8 mouse cellular contexts compared by ENCODE assay signal in the genomic region with DNA sequence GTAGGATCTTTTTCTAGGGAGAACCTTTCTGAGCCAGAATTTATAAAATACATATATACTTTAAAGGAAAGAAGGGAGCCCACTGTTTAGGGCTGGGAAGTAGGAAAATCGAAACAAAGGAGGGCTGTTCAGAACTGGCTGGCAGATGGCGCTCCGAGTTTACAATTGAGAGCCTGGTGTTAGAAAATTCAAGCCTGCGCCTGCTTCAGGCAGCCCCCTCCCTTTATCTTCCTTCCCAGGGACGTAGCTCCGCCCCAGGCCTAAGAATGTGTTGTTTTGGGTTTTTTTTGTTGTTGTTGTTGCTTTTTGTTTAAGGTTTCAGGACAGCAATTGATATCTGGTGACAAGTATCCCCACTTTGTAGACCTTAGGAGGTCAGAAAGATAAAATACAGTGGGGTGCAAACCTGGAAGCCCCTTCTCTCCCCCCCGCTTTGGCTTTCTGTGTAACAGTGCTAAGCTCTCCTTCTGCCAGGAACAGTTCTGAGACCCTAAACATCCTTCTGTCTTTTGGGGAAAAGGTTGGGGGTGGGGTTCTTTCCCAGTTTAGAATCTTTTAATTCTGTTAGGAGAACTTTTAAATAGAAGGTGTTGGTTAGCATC. TPM values are rescaled to one million over a fixed set of nuclear protein-coding genes. Genes with fewer than 3 reads are reported as not detected.
DNase-seq lines count a peak whose midpoint lies in the region; ATAC-seq and TF ChIP-seq lines count a peak whose summit lies in the region.

No protein-coding gene starts in this region.

- peaks cover 4% of the 10 kb centered on the region; the same call in 1 of the 2 replicates for H3K4me1 ChIP-seq in kidney, embryonic 14.5 days (ENCODE audit: control insufficient read depth, insufficient read depth, low read length)
- no peaks in the 10 kb centered on the region for H3K4me1 ChIP-seq in liver, postnatal 0 days (ENCODE audit: insufficient read depth)
- H3K4me1 ChIP-seq in neural tube, embryonic 14.5 days (ENCODE audit: control insufficient read depth, insufficient read depth, low read length) = no peaks in the 10 kb centered on the region

- TF ChIP-seq CTCF in liver, postnatal 0 days (IDR thresholded peaks at IDR 0.05; ENCODE audit: low read depth) = peak; percentile 72

- H3K9ac ChIP-seq in kidney, embryonic 14.5 days (ENCODE audit: low read depth, low read length) = no peak overlapping the region
- no peak overlapping the region for H3K9ac ChIP-seq in liver, postnatal 0 days (replicated peaks)
- H3K9ac ChIP-seq in neural tube, embryonic 14.5 days (replicated peaks; ENCODE audit: low read depth, low read length) = no peak overlapping the region

- ATAC-seq in kidney, embryonic 14.5 days (ENCODE audit: low FRiP score, low TSS enrichment) = peak; percentile 72
- ATAC-seq in liver, postnatal 0 days = no peak
- peak; percentile 81 for ATAC-seq in neural tube, embryonic 14.5 days (ENCODE audit: low read depth)

- DNase-seq in left cerebral cortex, adult 18-20 months (ENCODE audit: low spot score in 2 of 2) = peak; percentile 51 to 60
- DNase-seq in left cerebral cortex, adult 8-10 months (ENCODE audit: low spot score in 2 of 2) = no peak
- DNase-seq in adrenal gland, postnatal 25 days = peak; percentile 48
- DNase-seq in forelimb bud, embryonic 11.5 days (ENCODE audit: low read depth, low spot score) = peak; percentile 81
- DNase-seq in liver, postnatal 0 days = peak; percentile 54
- DNase-seq in ovary, postnatal 10 days (ENCODE audit: low spot score) = no peak

- H3K4me2 ChIP-seq in kidney, embryonic 14.5 days (replicated peaks; ENCODE audit: low read depth, low read length) = no peak overlapping the region
- no peak overlapping the region for H3K4me2 ChIP-seq in liver, postnatal 0 days (ENCODE audit: low read depth, low read length)
- no peak overlapping the region for H3K4me2 ChIP-seq in neural tube, embryonic 14.5 days (ENCODE audit: low read depth, low read length)

- H3K4me3 ChIP-seq in kidney, embryonic 14.5 days (ENCODE audit: low read length) = no peak overlapping the region
- H3K4me3 ChIP-seq in liver, postnatal 0 days (ENCODE audit: low read depth, low read length) = no peak overlapping the region
- no peak overlapping the region for H3K4me3 ChIP-seq in neural tube, embryonic 14.5 days (ENCODE audit: low read depth, low read length)

- 15% methylated on average over 7 of the region's 7 CpGs for WGBS in kidney, embryonic 14.5 days
- WGBS in liver, postnatal 0 days (ENCODE audit: insufficient replicate concordance) = 12% methylated on average over 7 of the region's 7 CpGs
- 12% methylated on average over 7 of the region's 7 CpGs for WGBS in neural tube, embryonic 14.5 days

- H3K9me3 ChIP-seq in kidney, embryonic 14.5 days (ENCODE audit: control insufficient read depth, low read length) = no peaks in the 10 kb centered on the region
- no peaks in the 10 kb centered on the region for H3K9me3 ChIP-seq in liver, postnatal 0 days (ENCODE audit: low read length)
- no peaks in the 10 kb centered on the region for H3K9me3 ChIP-seq in neural tube, embryonic 14.5 days (ENCODE audit: control insufficient read depth, low read length)

- no peaks in the 10 kb centered on the region for H3K27me3 ChIP-seq in kidney, embryonic 14.5 days (ENCODE audit: control insufficient read depth, insufficient read depth, low read length)
- H3K27me3 ChIP-seq in liver, postnatal 0 days (ENCODE audit: insufficient read depth, low read length) = no peaks in the 10 kb centered on the region
- H3K27me3 ChIP-seq in neural tube, embryonic 14.5 days (ENCODE audit: control insufficient read depth, insufficient read depth, low read length) = no peaks in the 10 kb centered on the region

- H3K36me3 ChIP-seq in kidney, embryonic 14.5 days (ENCODE audit: control insufficient read depth, insufficient read depth, low read length) = no peaks in the 10 kb centered on the region
- H3K36me3 ChIP-seq in liver, postnatal 0 days (replicated peaks; ENCODE audit: insufficient read depth, low read length) = no peaks in the 10 kb centered on the region
- no peaks in the 10 kb centered on the region for H3K36me3 ChIP-seq in neural tube, embryonic 14.5 days (ENCODE audit: control insufficient read depth, insufficient read depth, low read length)

- no peak for TF ChIP-seq EP300 in liver, postnatal 0 days (IDR thresholded peaks at IDR 0.05; ENCODE audit: low read depth)

- H3K27ac ChIP-seq in kidney, embryonic 14.5 days (ENCODE audit: low read depth, low read length) = no peak overlapping the region
- H3K27ac ChIP-seq in liver, postnatal 0 days (ENCODE audit: low read depth) = no peak overlapping the region
- no peak overlapping the region for H3K27ac ChIP-seq in neural tube, embryonic 14.5 days (ENCODE audit: low read depth, low read length)

RNA-seq across cellular contexts. Expression of gene Gnas, which starts 26.9 kb away (rescaled TPM):
- 1,000 to 10,000 TPM; 1,817 to 1,846 TPM for total RNA-seq in left cerebral cortex, adult 18-20 months (2021)
- 1,000 to 10,000 TPM; 1,754 to 1,798 (median 1,783) TPM for total RNA-seq in left cerebral cortex, adult 8-10 months (2022)
- 2,468 and 2,497 TPM in 2 replicates for total RNA-seq in adrenal gland, postnatal 25 days (2021)
- 1,459 and 1,592 TPM in 2 replicates for polyA plus RNA-seq in kidney, embryonic 14.5 days (2014; fragmentation: Nextera tagmentation; extraction: Ambion mirVana)
- polyA plus RNA-seq in liver, postnatal 0 days (2015; fragmentation: Nextera tagmentation; extraction: Ambion mirVana) = 332 and 343 TPM in 2 replicates
- polyA plus RNA-seq in neural tube, embryonic 14.5 days (2014; fragmentation: Nextera tagmentation; extraction: Ambion mirVana) = 1,718 and 1,785 TPM in 2 replicates

RNA-seq across cellular contexts. Expression of gene Gm20721, which starts 35.5 kb away (rescaled TPM):
- 1 to 10 TPM; 2.4 to 2.7 TPM for total RNA-seq in left cerebral cortex, adult 18-20 months (2021)
- total RNA-seq in left cerebral cortex, adult 8-10 months (2022) = 1 to 10 TPM in 3 of 4 experiments, under 1 TPM in 1; 0.91 to 3.4 (median 1.6) TPM
- total RNA-seq in adrenal gland, postnatal 25 days (2021) = 2.1 and 2.4 TPM in 2 replicates
- polyA plus RNA-seq in kidney, embryonic 14.5 days (2014; fragmentation: Nextera tagmentation; extraction: Ambion mirVana) = 10.1 and 15.0 TPM in 2 replicates
- polyA plus RNA-seq in liver, postnatal 0 days (2015; fragmentation: Nextera tagmentation; extraction: Ambion mirVana) = 1.3 and 2.9 TPM in 2 replicates
- 10.0 and 11.8 TPM in 2 replicates for polyA plus RNA-seq in neural tube, embryonic 14.5 days (2014; fragmentation: Nextera tagmentation; extraction: Ambion mirVana)

Comparison
In these comparisons a context has a peak if more than half of its experiments do, and no peak if none do; other contexts are left out.
1. DNase-seq: peak in left cerebral cortex, adult 18-20 months (2 of 2), adrenal gland, postnatal 25 days (single experiment), forelimb bud, embryonic 11.5 days (single experiment) and liver, postnatal 0 days (single experiment); none in left cerebral cortex, adult 8-10 months (0 of 2) and ovary, postnatal 10 days (single experiment).